Mouse (Mus musculus) embryonic facial prominence, embryonic 14.5 days (tissue): ENCODE results near the gene Rab27a. TPM values are rescaled to one million over a fixed set of nuclear protein-coding genes. Genes with fewer than 3 reads are reported as not detected.
"Not testable (repeated sequence)": the region's sequence is repeated elsewhere in the genome, so short reads cannot be mapped to it uniquely, and the experiment has no call there.

Experiments
- ATAC-seq: fragments of 200-750 bp; cut with Nextera tagmentation; 2 replicates; pipeline ENCODE4 v1.8.0; 2017; ENCODE audit warnings: low read depth, moderate number of reproducible peaks, moderate TSS enrichment
- DNase-seq: peaks from one replicate; pipeline ENCODE4 v3.0.0-alpha.2; 2015; ENCODE audit warnings: low spot score
- H3K27ac ChIP-seq: fragments of 300-500 bp; sonication (generic); replicated peaks from 2 replicates; pipeline ENCODE4 v1.5.1; 2014; ENCODE audit warnings: low read depth, mild to moderate bottlenecking, low read length, moderate library complexity
- H3K27me3 ChIP-seq: fragments of 300-500 bp; sonication (generic); replicated peaks from 2 replicates; pipeline ENCODE4 v1.6.1; 2014; ENCODE audit warnings: low read length; ENCODE audit not compliant: control insufficient read depth, insufficient read depth
- H3K36me3 ChIP-seq: fragments of 300-500 bp; sonication (generic); 2 replicates; pipeline ENCODE4 v1.6.1; 2014; ENCODE audit warnings: low read length, mixed read lengths; ENCODE audit not compliant: control insufficient read depth, insufficient read depth
- H3K4me1 ChIP-seq: fragments of 300-500 bp; sonication (generic); 2 replicates; pipeline ENCODE4 v1.6.1; 2014; ENCODE audit warnings: antibody characterized with exemption, low read length; ENCODE audit not compliant: control insufficient read depth, insufficient read depth
- H3K4me2 ChIP-seq: fragments of 300-500 bp; sonication (generic); 2 replicates; pipeline ENCODE4 v1.6.1; 2014; ENCODE audit warnings: low read depth, mild to moderate bottlenecking, low read length, moderate library complexity, mixed read lengths
- H3K4me3 ChIP-seq: fragments of 300-500 bp; sonication (generic); 2 replicates; pipeline ENCODE4 v1.5.1; 2014; ENCODE audit warnings: low read depth, mild to moderate bottlenecking, low read length
- H3K9ac ChIP-seq: fragments of 300-500 bp; sonication (generic); 2 replicates; pipeline ENCODE4 v1.6.1; 2014; ENCODE audit warnings: low read depth, mild to moderate bottlenecking, low read length, moderate library complexity, mixed read lengths
- H3K9me3 ChIP-seq: fragments of 300-500 bp; sonication (generic); 2 replicates; pipeline ENCODE4 v1.6.1; 2016; ENCODE audit warnings: low read length; ENCODE audit not compliant: control insufficient read depth
- whole genome bisulfite sequencing: fragments of 180-500 bp; shearing (Covaris S2); extraction: QIAGEN DNeasy Blood & Tissue Kit; methylation state at CpG from one replicate; pipeline ENCODE4 v1.1.7; 2014; 5-methylcytosine and 5-hydroxymethylcytosine counted together
- polyA plus RNA-seq: library from polyadenylated mRNA; unstranded; fragments of >200 nt; fragmentation: Nextera tagmentation; extraction: Ambion mirVana; gene quantifications from 2 replicates; pipeline ENCODE4 v1.2.1, GENCODE M21; 2014

The Rab27a gene
- polyA plus RNA-seq, 1 experiment from 2014 or later, result 2.1 TPM

DNA sequence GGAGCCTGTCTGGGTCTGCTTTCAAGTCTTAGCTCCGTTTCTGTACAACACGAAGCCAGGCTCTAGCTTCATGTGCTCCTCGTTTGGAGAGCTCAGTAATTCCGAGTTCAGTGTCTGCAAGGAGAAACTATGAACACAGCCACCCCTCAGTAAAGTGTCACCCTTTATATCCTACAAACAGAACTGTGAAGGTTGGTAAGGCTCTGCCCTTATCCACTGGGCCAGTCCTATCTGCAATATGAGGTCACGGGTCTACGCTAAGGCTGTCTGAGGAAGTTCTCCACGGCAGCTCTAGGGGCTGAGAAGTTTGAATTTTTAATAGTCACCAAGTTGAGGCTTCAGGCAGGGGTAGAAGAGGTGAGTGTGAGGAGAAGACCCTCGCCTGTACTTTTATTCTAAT is 27.8 kb downstream of the Rab27a start:
- 78% methylated on average over 8 of the region's 8 CpGs for WGBS
- DNase-seq (no peak), ATAC-seq (no peak)
- Histone ChIP-seq H3K36me3 (0 out of 2 replicates have a peak, but pooled peaks cover 3% of the 10 kb centered on the region), H3K27me3 (no peaks in the 10 kb centered on the region), H3K4me1 (peaks cover 8% of the 10 kb centered on the region), H3K4me2 (no peak overlapping the region), H3K9me3 (no peaks in the 10 kb centered on the region), H3K9ac (no peak overlapping the region), H3K27ac (no peak overlapping the region), H3K4me3 (no peak overlapping the region)

DNA sequence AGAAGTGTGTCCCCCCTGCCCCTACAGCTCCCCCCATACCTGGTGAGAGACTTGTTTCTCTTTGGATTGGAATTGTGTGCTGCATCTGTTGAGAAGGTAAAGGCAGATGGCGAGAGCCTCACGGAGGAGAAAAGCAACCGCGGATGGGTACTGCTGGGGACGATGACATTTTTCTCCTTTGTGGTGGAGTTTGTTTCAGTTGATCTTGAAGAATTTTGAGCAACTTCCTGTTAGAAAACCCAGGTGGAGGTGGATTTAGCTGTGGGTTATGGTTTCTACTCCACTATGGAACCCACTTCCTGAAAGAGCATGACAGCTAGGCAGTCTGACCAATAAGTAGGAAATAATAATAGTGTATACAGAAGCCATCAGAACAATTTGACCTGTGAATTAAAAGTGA is 28.5 kb downstream of the Rab27a start:
- ATAC-seq, result no peak
- H3K4me3 ChIP-seq, result no peak overlapping the region
- no peak overlapping the region for H3K27ac ChIP-seq
- no peaks in the 10 kb centered on the region for H3K27me3 ChIP-seq
- peaks cover under 1% of the 10 kb centered on the region; the same call in 1 of the 2 replicates for H3K4me1 ChIP-seq
- WGBS, result 87% methylated on average over 5 of the region's 5 CpGs
- no peaks in the 10 kb centered on the region for H3K9me3 ChIP-seq
- H3K36me3 ChIP-seq, result 0 out of 2 replicates have a peak, but pooled peaks cover 3% of the 10 kb centered on the region
- H3K9ac ChIP-seq, result no peak overlapping the region
- no peak overlapping the region for H3K4me2 ChIP-seq
- DNase-seq, result no peak

DNA sequence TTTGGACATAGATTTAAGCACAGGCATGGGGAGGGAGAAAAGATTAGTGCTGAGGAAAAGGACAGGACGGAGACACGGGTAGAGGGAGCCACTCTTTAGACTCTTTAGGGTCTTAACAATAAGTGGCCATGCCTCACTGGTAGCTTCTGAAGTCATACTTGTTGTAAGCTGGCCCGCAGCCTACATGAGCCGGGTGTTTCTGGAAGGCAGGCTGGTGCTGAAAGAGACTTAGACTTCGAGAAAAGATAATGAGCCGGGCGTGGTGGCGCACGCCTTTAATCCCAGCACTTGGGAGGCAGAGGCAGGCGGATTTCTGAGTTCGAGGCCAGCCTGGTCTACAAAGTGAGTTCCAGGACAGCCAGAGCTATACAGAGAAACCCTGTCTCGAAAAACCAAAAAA is 34.7 kb downstream of the Rab27a start:
- not testable (repeated sequence) for H3K36me3 ChIP-seq, H3K9ac ChIP-seq, ATAC-seq, H3K4me1 ChIP-seq, H3K4me3 ChIP-seq, H3K4me2 ChIP-seq, H3K9me3 ChIP-seq, DNase-seq, H3K27ac ChIP-seq, H3K27me3 ChIP-seq
- 83% methylated on average over 11 of the region's 12 CpGs for WGBS

DNA sequence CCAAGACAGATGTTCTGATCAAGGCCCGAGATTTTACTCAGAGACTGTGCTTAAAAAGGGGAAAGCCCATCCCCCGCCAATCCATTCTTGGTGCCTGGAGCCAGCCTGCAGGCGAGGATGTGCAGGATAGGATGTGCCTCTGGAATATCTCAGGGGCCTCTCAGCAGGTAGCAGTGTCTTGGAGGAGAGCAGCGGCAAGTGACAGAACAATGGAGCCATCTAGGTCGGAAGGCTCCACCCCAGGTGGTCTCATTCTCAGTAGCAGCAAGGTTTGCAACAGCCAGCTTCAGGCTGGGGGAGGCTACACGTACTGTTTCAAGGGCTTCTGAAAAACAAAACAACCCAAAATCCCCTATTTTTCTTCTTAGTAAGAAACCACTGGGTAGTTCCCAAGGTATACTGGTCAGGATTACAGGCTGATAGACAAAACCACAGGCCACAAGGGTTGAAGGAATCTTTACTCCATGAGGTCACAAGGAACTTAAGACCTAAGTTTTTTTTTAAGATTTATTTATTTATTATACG is 35.2 kb downstream of the Rab27a start:
- no peak overlapping the region for H3K4me3 ChIP-seq
- DNase-seq (no peak), ATAC-seq (no peak)
- H3K4me1 ChIP-seq, result no peaks in the 10 kb centered on the region
- H3K27me3 ChIP-seq, result no peaks in the 10 kb centered on the region
- H3K9ac ChIP-seq, result no peak overlapping the region
- H3K4me2 ChIP-seq, result no peak overlapping the region
- 0 out of 2 replicates have a peak, but pooled peaks cover 3% of the 10 kb centered on the region for H3K36me3 ChIP-seq
- 47% methylated on average over 7 of the region's 7 CpGs for WGBS
- H3K9me3 ChIP-seq, result no peaks in the 10 kb centered on the region
- H3K27ac ChIP-seq, result no peak overlapping the region

DNA sequence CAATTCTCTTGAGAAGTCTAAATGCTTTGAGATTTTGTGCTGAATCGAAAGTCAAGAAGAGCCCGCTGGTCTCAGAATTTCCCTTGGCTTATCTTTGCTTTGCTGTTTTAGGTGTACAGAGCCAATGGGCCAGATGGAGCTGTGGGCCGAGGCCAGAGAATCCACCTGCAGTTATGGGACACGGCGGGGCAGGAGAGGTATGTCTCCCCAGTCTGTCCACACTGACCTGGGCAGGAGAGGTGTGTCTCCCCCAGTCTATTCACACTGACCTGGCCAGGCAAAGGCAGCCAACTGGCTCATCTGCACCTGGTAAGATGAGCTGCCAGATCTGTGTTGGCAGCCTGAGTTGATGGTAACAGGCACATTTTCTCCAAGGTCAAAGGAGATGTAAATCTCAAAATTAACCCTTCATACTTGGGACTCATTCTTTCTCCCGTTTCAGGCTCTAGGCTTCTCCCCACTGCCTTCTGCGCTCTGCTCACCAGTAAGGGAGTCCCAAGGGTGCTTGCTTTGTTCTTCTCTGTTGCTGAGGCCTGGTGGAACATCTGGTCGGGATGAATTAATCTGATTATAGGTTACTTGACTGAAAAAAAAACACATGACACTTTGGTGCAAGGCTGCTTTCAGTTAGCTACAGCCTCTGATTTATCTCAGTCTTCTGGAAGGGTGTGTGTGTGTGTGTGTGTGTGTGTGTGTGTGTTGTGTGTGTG is 37.8 kb downstream of the Rab27a start:
- no peak overlapping the region for H3K9ac ChIP-seq
- WGBS, result 73% methylated on average over 8 of the region's 8 CpGs
- no peaks in the 10 kb centered on the region for H3K4me1 ChIP-seq
- no peaks in the 10 kb centered on the region for H3K27me3 ChIP-seq
- no peaks in the 10 kb centered on the region for H3K36me3 ChIP-seq
- H3K4me3 ChIP-seq, result no peak overlapping the region
- H3K4me2 ChIP-seq, result no peak overlapping the region
- H3K27ac ChIP-seq, result no peak overlapping the region
- peak; percentile 11 for DNase-seq
- no peak for ATAC-seq
- no peaks in the 10 kb centered on the region for H3K9me3 ChIP-seq

DNA sequence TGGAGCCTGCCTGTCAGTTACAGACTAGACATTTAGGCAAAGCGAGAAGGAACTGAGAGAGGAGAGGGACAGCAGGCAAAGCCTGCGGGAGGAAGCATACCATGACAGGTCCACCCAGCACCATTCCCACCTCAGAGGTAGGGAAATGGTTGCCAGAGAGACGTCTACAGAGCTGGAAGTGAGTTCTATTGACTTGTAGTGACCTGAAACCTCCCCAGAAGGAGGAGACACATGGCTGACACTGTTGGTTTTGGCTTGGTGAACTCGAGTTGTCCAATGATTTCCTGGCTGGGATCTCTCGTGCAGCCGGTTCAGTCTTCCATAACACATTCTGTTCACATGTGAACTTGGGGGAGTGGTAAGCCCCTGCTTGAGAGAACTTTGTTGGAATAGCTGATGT is 39.3 kb downstream of the Rab27a start:
- H3K4me1 ChIP-seq, result no peaks in the 10 kb centered on the region
- ATAC-seq (no peak), DNase-seq (no peak)
- no peaks in the 10 kb centered on the region for H3K9me3 ChIP-seq
- no peak overlapping the region for H3K4me2 ChIP-seq
- H3K27me3 ChIP-seq, result no peaks in the 10 kb centered on the region
- WGBS, result 72% methylated on average over 6 of the region's 6 CpGs
- no peak overlapping the region for H3K27ac ChIP-seq
- no peaks in the 10 kb centered on the region for H3K36me3 ChIP-seq
- no peak overlapping the region for H3K4me3 ChIP-seq
- no peak overlapping the region for H3K9ac ChIP-seq

DNA sequence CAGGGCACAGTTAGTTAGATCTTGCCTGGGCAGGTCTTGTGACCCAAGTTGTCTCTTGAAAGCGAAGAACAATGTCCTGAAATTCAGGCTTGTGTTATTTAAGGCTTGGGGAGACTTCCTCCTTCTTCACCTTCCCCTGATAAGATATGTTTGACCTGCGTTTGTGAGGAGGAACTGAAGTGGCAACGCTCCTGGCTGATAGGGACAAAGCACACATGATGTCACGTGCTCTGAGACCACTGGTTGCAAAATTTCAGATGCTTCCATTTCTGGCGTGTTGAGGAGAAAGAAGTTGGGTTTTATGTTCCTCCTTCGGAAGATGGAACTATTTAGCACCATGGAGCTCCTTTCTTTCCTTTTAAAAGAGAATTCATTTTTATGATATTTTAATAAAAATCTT is 41.2 kb downstream of the Rab27a start:
- no peak overlapping the region for H3K4me3 ChIP-seq
- no peaks in the 10 kb centered on the region for H3K4me1 ChIP-seq
- 80% methylated on average over 6 of the region's 6 CpGs for WGBS
- no peak overlapping the region for H3K9ac ChIP-seq
- no peak for ATAC-seq
- DNase-seq, result no peak
- no peak overlapping the region for H3K4me2 ChIP-seq
- no peaks in the 10 kb centered on the region for H3K36me3 ChIP-seq
- H3K27ac ChIP-seq, result no peak overlapping the region
- no peaks in the 10 kb centered on the region for H3K27me3 ChIP-seq
- H3K9me3 ChIP-seq, result no peaks in the 10 kb centered on the region

DNA sequence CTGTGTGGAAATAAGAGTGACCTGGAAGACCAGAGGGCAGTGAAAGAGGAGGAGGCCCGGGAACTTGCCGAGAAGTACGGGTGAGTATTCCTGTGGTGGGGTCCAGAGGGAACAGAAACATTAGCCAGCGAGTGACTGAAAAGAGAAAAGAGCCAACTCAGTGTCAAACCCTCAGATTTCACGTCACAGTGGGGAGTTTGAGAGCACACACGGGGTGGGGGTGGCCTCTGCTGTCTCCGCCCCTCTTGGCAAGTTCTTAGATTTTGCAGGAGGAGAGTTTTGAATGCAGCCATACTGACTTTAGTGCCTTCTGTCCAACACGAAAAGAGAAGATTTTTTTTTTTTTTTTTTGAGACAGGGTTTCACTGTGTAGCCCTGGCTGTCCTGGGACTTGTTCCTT is 42.5 kb downstream of the Rab27a start:
- Histone ChIP-seq H3K27ac (no peak overlapping the region), H3K4me1 (no peaks in the 10 kb centered on the region), H3K36me3 (no peaks in the 10 kb centered on the region), H3K27me3 (no peaks in the 10 kb centered on the region), H3K9ac (no peak overlapping the region), H3K9me3 (no peaks in the 10 kb centered on the region), H3K4me2 (no peak overlapping the region), H3K4me3 (no peak overlapping the region)
- DNase-seq, result no peak
- ATAC-seq, result no peak
- WGBS, result 55% methylated on average over 8 of the region's 8 CpGs

DNA sequence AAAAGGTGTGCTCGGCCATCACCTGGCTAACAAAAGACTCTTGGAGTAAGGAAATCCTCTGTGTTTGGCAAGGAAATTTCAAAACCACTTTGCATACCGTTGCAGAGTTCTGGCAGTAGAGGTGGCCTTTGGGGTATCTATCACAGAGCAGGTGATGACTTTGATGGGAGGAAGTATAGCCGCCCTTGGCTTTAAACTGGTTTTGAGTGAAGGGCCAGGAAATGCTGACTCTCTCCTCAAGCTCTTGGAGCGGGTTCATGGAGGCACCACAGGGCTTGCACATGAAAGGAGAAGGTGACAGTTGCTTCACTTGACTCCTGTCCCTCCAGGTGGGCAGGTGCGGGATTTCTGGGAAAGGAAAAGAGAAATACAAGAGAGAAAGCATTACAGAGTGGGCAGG is 42.9 kb downstream of the Rab27a start:
- no peak overlapping the region for H3K4me3 ChIP-seq
- H3K27me3 ChIP-seq, result no peaks in the 10 kb centered on the region
- no peak overlapping the region for H3K9ac ChIP-seq
- WGBS, result 75% methylated on average over 5 of the region's 5 CpGs
- no peaks in the 10 kb centered on the region for H3K4me1 ChIP-seq
- H3K36me3 ChIP-seq, result no peaks in the 10 kb centered on the region
- no peaks in the 10 kb centered on the region for H3K9me3 ChIP-seq
- no peak for DNase-seq
- no peak for ATAC-seq
- H3K4me2 ChIP-seq, result no peak overlapping the region
- H3K27ac ChIP-seq, result no peak overlapping the region
